Mouse (Mus musculus): ENCODE measurements around the gene Fhl2. TPM values are rescaled to one million over a fixed set of nuclear protein-coding genes. Genes with fewer than 3 reads are reported as not detected.

Gene Fhl2
- polyA plus RNA-seq (2015; fragmentation: Nextera tagmentation; extraction: Ambion mirVana) = 26.0 and 26.2 TPM in 2 replicates

DNA sequence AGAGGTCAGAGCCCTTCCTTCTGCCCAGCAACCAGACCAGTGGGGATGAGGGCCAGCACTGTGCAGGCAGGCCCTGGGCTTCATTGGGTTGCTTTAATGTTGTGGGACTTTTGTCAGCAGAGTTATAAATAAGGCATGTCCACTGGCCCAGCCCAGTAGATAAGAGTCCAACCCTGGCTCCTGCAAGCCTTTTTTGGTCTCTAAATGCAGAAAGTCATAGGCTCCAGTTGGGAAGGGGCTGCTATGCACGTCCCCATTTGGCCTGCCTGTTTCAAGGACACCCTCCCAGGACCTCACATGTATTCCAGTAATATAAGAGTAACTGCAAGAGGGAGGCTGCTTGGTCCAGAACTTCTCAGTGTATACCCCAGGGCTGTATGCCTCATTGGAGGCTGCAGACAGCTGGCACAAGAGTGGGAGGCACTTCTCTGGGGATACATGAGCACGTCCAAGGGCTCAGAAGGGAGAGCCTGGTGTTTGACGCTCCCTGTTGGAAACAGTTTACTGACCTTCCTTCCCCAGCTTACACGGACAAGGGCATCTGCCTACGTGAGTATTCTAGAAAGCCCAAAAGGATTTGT is at the start of gene Fhl2:
Fhl2 (minus strand) TSS at position 324 of the 581 bp plus-strand sequence.
- no peaks in the 10 kb centered on the region for H3K36me3 ChIP-seq
- H3K27me3 ChIP-seq = no peaks in the 10 kb centered on the region
- WGBS = 87% methylated on average over 5 of the region's 5 CpGs
- H3K4me3 ChIP-seq = no peak within 1 kb of the TSS
- H3K9ac ChIP-seq = no peak within 1 kb of the TSS
- no peaks in the 10 kb centered on the region for H3K9me3 ChIP-seq
- no peak within 1 kb of the TSS for H3K4me2 ChIP-seq
- H3K27ac ChIP-seq (replicated peaks) = no peak within 1 kb of the TSS
- ATAC-seq (ENCODE audit: low FRiP score, low read depth) = no peak
- no peaks in the 10 kb centered on the region for H3K4me1 ChIP-seq (replicated peaks)

DNA sequence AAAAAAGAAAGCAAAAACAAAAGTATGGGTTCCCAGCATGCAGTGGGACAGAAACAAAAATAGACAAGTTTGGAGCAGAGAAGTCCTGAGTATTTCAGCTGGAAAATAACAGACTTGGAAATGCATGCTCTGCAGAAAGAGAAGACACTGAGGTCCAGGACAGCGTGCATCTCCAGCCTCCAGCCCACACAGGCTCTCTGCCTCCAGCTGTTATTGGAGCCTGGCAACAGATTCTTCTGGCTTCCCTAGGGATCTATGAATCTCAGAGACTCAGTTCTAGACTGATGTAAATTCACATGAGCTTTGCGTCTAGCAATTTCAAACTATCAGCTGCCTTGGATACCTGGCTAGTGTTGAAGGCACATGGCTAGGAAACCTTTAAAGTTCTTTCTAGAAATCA is 48.2 kb upstream of the Fhl2 start:
- Histone ChIP-seq H3K9me3 (no peaks in the 10 kb centered on the region), H3K4me3 (no peak overlapping the region), H3K4me2 (no peak overlapping the region), H3K9ac (no peak overlapping the region), H3K36me3 (no peaks in the 10 kb centered on the region), H3K4me1 (replicated peaks) (no peaks in the 10 kb centered on the region), H3K27me3 (no peaks in the 10 kb centered on the region), H3K27ac (replicated peaks) (no peak overlapping the region)
- 59% methylated on average over 2 of the region's 2 CpGs for WGBS
- ATAC-seq (ENCODE audit: low FRiP score, low read depth) = no peak

DNA sequence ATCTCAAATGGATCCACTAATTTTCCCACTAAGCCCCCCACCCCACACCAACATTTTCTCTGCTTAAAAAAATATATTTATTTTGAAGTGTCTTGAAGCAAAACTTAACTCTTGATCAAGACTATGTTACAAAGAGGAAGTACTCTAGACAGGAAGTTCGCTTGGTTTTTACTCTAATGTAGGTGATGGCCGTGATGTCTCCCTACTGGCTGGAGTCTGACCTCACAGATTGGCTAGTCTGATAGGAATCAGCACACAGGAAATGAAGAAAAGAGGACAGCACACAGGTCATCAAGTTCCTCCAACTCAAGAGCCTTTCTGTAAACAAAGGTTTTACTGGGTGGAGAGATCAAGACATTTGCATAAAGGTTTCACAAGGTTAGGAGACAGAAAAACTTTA is 44.4 kb upstream of the Fhl2 start:
- Histone ChIP-seq H3K27ac (replicated peaks) (no peak overlapping the region), H3K4me3 (no peak overlapping the region), H3K9me3 (no peaks in the 10 kb centered on the region), H3K36me3 (no peaks in the 10 kb centered on the region), H3K4me2 (no peak overlapping the region), H3K9ac (no peak overlapping the region), H3K4me1 (replicated peaks) (no peaks in the 10 kb centered on the region), H3K27me3 (no peaks in the 10 kb centered on the region)
- no peak for ATAC-seq (ENCODE audit: low FRiP score, low read depth)
- 89% methylated on average over 2 of the region's 2 CpGs for WGBS

DNA sequence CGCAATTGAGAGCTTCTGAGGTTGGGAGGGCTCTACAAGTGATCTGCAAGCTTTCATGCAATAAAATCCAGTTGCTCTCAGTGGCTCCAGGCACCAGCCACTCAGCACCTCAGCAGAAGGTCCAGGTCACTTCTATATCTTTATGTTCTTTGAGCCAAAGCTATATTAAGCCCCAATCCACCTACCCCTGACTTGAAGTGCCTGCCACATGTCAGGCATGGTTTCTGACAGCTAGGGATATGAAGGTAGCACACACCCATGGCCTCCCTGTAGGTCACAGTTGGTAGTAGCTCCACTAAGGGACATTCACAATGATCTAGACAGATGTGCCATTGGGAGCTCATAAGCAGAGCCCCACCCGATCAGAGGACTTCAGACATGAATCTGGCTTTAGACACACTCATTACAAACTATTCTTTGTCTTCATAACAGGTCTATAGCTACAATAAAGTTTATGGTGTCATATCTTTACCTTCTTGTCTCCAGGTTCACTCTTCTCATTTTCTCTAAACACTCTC is 43.1 kb upstream of the Fhl2 start:
- H3K27ac ChIP-seq (replicated peaks) = no peak overlapping the region

GRCm38 (mm10) chr1:43238471-43238870 is 41.7 kb upstream of the Fhl2 start:
- ATAC-seq (ENCODE audit: low FRiP score, low read depth) = no peak
- no peak overlapping the region for H3K4me3 ChIP-seq
- 91% methylated on average over 2 of the region's 2 CpGs for WGBS
- no peak overlapping the region for H3K9ac ChIP-seq
- no peaks in the 10 kb centered on the region for H3K9me3 ChIP-seq
- no peaks in the 10 kb centered on the region for H3K4me1 ChIP-seq (replicated peaks)
- no peaks in the 10 kb centered on the region for H3K36me3 ChIP-seq
- H3K27ac ChIP-seq (replicated peaks) = no peak overlapping the region
- H3K4me2 ChIP-seq = no peak overlapping the region
- no peaks in the 10 kb centered on the region for H3K27me3 ChIP-seq

More for the DNA sequence above, 43.1 kb upstream of the Fhl2 start:
- 91% methylated on average over 2 of the region's 2 CpGs for WGBS
- H3K36me3 ChIP-seq = no peaks in the 10 kb centered on the region
- H3K27me3 ChIP-seq = no peaks in the 10 kb centered on the region
- H3K4me1 ChIP-seq (replicated peaks) = no peaks in the 10 kb centered on the region
- no peak for ATAC-seq (ENCODE audit: low FRiP score, low read depth)
- no peak overlapping the region for H3K9ac ChIP-seq
- H3K4me2 ChIP-seq = no peak overlapping the region
- no peaks in the 10 kb centered on the region for H3K9me3 ChIP-seq
- H3K4me3 ChIP-seq = no peak overlapping the region

- Histone ChIP-seq H3K27ac (replicated peaks) (no peak overlapping the region), H3K4me3 (no peak overlapping the region), H3K9ac (no peak overlapping the region), H3K36me3 (no peaks in the 10 kb centered on the region), H3K27me3 (no peaks in the 10 kb centered on the region), H3K4me1 (replicated peaks) (no peaks in the 10 kb centered on the region), H3K4me2 (no peak overlapping the region), H3K9me3 (no peaks in the 10 kb centered on the region)
- WGBS = 88% methylated on average over 3 of the region's 3 CpGs
- no peak for ATAC-seq (ENCODE audit: low FRiP score, low read depth)
Measured at GRCm38 (mm10) chr1:43237360-43238235, 40.8 kb upstream of the Fhl2 start.

GRCm38 (mm10) chr1:43225531-43226151 is 28.9 kb upstream of the Fhl2 start:
- no peak overlapping the region for H3K4me2 ChIP-seq
- H3K4me1 ChIP-seq (replicated peaks) = no peaks in the 10 kb centered on the region
- no peak for ATAC-seq (ENCODE audit: low FRiP score, low read depth)
- WGBS = 72% methylated on average over 8 of the region's 8 CpGs
- H3K4me3 ChIP-seq = no peak overlapping the region
- H3K9me3 ChIP-seq = no peaks in the 10 kb centered on the region
- H3K27ac ChIP-seq (replicated peaks) = no peak overlapping the region
- no peaks in the 10 kb centered on the region for H3K27me3 ChIP-seq
- H3K36me3 ChIP-seq = no peaks in the 10 kb centered on the region
- no peak overlapping the region for H3K9ac ChIP-seq

DNA sequence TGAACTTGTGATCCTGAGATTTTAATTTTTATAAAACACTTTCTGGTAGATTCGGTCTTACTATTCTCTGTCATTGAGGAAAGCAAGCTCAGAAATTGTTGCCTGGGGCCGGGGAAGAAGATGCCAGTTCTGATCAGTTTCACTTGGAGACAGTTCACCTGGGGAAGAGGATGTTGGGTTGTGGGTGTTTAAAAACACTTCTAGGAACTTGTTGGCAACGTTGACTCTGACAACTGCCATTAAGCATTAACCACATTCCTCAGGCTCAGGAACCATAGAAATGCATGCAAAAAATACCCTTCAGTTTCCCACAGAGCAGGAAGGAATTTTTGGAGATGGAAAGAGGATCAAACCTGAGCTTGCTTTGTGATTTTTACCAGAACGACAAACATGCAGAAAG is 28.2 kb upstream of the Fhl2 start:
- no peaks in the 10 kb centered on the region for H3K4me1 ChIP-seq (replicated peaks)
- no peak overlapping the region for H3K27ac ChIP-seq (replicated peaks)
- no peak for ATAC-seq (ENCODE audit: low FRiP score, low read depth)
- no peak overlapping the region for H3K9ac ChIP-seq
- no peaks in the 10 kb centered on the region for H3K27me3 ChIP-seq
- H3K36me3 ChIP-seq = no peaks in the 10 kb centered on the region
- H3K4me2 ChIP-seq = no peak overlapping the region
- 85% methylated on average over 4 of the region's 4 CpGs for WGBS
- H3K9me3 ChIP-seq = no peaks in the 10 kb centered on the region
- H3K4me3 ChIP-seq = no peak overlapping the region

DNA sequence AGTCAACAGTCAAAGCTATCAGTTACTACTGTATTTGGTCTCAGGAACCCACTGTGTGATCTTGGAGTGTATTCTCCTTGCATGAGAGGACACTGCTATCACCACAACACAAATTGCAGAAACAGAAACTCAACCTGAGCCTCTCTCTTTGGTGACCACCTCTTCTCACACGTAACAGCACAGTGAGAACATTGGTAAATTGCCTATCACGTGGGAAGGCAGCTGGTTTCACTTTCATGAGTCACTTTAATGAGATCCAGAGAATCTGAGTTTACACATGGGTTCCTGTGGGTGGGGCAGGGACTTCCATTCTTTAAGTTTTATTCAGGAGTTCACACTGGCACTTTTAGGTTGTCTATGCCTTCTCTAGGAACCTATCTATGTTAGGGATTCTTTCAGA is 27.4 kb upstream of the Fhl2 start:
- ATAC-seq (ENCODE audit: low FRiP score, low read depth) = no peak
- Histone ChIP-seq H3K9me3 (no peaks in the 10 kb centered on the region), H3K4me3 (no peak overlapping the region), H3K4me1 (replicated peaks) (no peaks in the 10 kb centered on the region), H3K27ac (replicated peaks) (no peak overlapping the region), H3K9ac (no peak overlapping the region), H3K27me3 (no peaks in the 10 kb centered on the region), H3K36me3 (no peaks in the 10 kb centered on the region), H3K4me2 (no peak overlapping the region)
- WGBS = 75% methylated on average over 2 of the region's 2 CpGs

DNA sequence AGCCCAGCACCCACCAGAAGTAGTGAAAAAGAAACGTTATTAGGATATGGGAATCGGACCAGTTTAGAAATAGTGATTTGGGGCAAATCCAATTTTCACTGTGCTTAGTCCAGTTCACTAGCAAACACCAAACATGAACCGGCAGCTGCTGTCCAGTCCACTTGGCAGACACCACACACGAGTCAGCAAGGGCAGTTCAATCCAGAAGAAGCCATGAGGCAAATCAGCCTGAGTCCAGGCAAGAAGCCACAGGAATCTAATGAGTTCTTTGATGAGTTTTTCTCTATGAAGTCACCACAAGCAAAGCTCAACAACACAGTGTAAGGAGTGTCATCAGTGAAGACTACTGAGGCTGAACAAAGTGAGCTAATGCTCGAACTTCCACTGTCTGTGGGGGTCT is 26.3 kb upstream of the Fhl2 start:
- Histone ChIP-seq H3K27ac (replicated peaks) (no peak overlapping the region), H3K4me3 (no peak overlapping the region), H3K9ac (no peak overlapping the region), H3K4me1 (replicated peaks) (no peaks in the 10 kb centered on the region), H3K4me2 (no peak overlapping the region), H3K9me3 (no peaks in the 10 kb centered on the region), H3K36me3 (no peaks in the 10 kb centered on the region), H3K27me3 (no peaks in the 10 kb centered on the region)
- 88% methylated on average over 5 of the region's 5 CpGs for WGBS
- no peak for ATAC-seq (ENCODE audit: low FRiP score, low read depth)

DNA sequence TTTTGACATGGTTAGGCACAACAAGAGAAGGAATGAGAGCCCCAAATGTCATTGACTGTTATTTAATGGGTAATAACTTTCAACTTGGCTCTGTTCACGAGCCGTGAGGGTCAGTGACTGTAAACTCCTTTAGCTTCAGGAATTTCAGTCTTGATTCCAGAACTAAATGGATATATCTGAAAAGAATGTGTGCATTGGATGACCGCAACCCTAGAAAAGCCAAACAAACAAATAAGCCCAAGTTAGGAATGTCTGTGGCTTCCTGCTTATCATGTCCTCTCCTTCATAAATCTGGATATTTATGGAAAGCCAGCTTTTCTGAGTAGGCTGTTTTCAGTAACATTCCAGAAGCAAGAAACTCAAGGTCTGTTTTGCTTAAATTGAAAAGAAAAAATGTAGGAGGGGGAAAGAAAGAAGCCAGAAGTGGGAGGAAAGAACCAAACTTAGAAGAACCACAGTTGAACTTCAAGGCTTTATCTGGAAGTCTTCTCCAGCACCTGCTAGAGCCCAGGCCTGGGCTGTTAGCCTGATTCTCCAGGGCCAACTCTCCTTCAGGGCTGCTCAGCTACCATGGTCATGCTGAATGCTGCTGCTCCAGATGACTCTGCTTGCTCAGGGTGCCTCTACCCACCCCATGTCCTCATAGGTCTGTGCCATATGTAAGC is 21.4 kb upstream of the Fhl2 start:
- no peaks in the 10 kb centered on the region for H3K9me3 ChIP-seq
- ATAC-seq (ENCODE audit: low FRiP score, low read depth) = no peak
- H3K4me3 ChIP-seq = no peak overlapping the region
- no peaks in the 10 kb centered on the region for H3K4me1 ChIP-seq (replicated peaks)
- H3K27ac ChIP-seq (replicated peaks) = no peak overlapping the region
- H3K36me3 ChIP-seq = no peaks in the 10 kb centered on the region
- no peak overlapping the region for H3K9ac ChIP-seq
- no peak overlapping the region for H3K4me2 ChIP-seq
- H3K27me3 ChIP-seq = no peaks in the 10 kb centered on the region
- 97% methylated on average over 3 of the region's 3 CpGs for WGBS

DNA sequence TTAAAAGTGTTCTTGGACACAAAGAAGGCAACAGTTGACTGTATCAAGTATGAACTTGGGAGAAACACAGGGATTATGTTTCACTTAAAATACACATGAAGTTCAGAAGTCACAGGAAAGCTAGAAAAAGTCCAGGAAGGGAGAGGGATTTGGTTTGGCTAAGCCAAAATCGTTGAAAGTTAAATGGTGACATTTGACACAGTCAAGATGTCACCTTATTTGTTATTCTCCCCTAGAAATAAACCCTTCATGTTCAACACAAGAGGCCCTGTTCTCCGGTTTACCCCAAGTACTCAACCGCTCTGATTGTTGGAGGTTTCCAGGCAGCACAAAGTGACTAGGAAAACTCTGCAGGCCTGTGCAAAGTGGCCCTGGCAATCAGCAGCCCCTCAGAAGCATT is 18.8 kb upstream of the Fhl2 start:
- Histone ChIP-seq H3K4me1 (replicated peaks) (no peaks in the 10 kb centered on the region), H3K9ac (no peak overlapping the region)
- 77% methylated on average over 3 of the region's 3 CpGs for WGBS

More for the DNA sequence above, 18.8 kb upstream of the Fhl2 start:
- no peak overlapping the region for H3K27ac ChIP-seq (replicated peaks)
- no peak for ATAC-seq (ENCODE audit: low FRiP score, low read depth)
- H3K27me3 ChIP-seq = no peaks in the 10 kb centered on the region
- no peak overlapping the region for H3K4me3 ChIP-seq
- no peaks in the 10 kb centered on the region for H3K36me3 ChIP-seq
- H3K9me3 ChIP-seq = no peaks in the 10 kb centered on the region
- H3K4me2 ChIP-seq = no peak overlapping the region
